Mouse (Mus musculus) MEL (cell line): ENCODE measurements around the gene Podxl2.

ENCODE experiments used
- CHD2 ChIP-seq: IDR thresholded peaks from 2 replicates; pipeline ENCODE4 v1.6.1; 2011; ENCODE audit warnings: low read length, improper control_type of control experiment
- CTCF ChIP-seq, 3 experiments: IDR thresholded peaks in 2 of 3; conservative IDR thresholded peaks in 1 of 3; 2 replicates each; pipeline ENCODE4 v1.5.1; 2011 to 2012; ENCODE audit warnings: low read length in 3 of 3, low read depth in 2 of 3, mild to moderate bottlenecking in 2 of 3, improper control_type of control experiment in 1 of 3, inconsistent platforms in 1 of 3, mixed read lengths in 1 of 3, moderate library complexity in 1 of 3; ENCODE audit not compliant: control insufficient read depth in 1 of 3, insufficient read depth in 1 of 3, poor library complexity in 1 of 3, severe bottlenecking in 1 of 3
- GATA1 ChIP-seq: IDR thresholded peaks from 2 replicates; pipeline ENCODE4 v1.6.1; 2011; ENCODE audit warnings: low read depth, low read length, improper control_type of control experiment
- MAX ChIP-seq: IDR thresholded peaks from 2 replicates; pipeline ENCODE4 v1.6.1; 2011; ENCODE audit warnings: low read length, improper control_type of control experiment
- ZMIZ1 ChIP-seq: IDR thresholded peaks from 2 replicates; pipeline ENCODE4 v1.6.1; 2012; ENCODE audit warnings: low read depth, mild to moderate bottlenecking, inconsistent platforms, low read length, improper control_type of control experiment, moderate library complexity

DNA sequence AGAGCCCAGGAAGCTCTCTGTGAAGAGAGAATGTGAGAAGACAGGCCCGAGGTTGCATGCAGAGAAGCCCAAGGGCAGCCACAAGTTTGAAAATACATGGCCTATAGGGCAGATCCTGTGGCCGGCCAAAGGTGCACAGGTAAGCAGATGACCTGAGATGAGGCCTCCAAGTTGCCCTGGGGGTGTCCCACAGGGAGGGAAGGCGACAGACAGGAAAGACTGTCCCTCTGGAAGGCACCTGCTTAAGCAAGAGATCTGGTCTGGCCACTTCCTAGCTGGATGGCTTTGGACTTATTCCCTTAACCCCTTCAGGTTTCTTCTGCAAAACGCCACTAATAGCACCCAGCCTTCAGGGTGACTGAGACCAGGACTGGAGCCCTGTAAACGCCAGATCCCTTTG lies 26.6 kb upstream of the Podxl2 start:
- no peak for TF ChIP-seq ZMIZ1
- no peak for TF ChIP-seq MAX
- TF ChIP-seq CHD2: no peak
- TF ChIP-seq CTCF (IDR thresholded peaks at IDR 0.05 in 2 of 3, conservative IDR thresholded peaks at IDR 0.05 in 1 of 3; ENCODE audit: control insufficient read depth in 1 of 3, insufficient read depth in 1 of 3, low read depth in 2 of 3, low read length in 3 of 3, poor library complexity in 1 of 3, severe bottlenecking in 1 of 3): no peak
- no peak for TF ChIP-seq GATA1
